Mouse (Mus musculus) cortical plate, adult 2 months (tissue): ENCODE measurements around the gene Chd6.

Source experiments
- CTCF ChIP-seq: fragments of 200-500 bp; IDR thresholded peaks from 2 replicates; pipeline ENCODE4 v1.5.1; 2011; ENCODE audit warnings: mild to moderate bottlenecking, control low read depth, low read length; ENCODE audit not compliant: insufficient read depth; ENCODE audit errors: extremely low read depth
- POLR2A ChIP-seq: fragments of 200-500 bp; IDR thresholded peaks from 2 replicates; pipeline ENCODE4 v1.6.1; 2011; ENCODE audit warnings: mild to moderate bottlenecking, low read length, control low read depth; ENCODE audit not compliant: insufficient read depth; ENCODE audit errors: extremely low read depth

- TF ChIP-seq POLR2A = no peak
- no peak for TF ChIP-seq CTCF
Observed at GRCm38 (mm10) chr2:161128367-161129111, 19.7 kb upstream of the Chd6 start.
